Mouse (Mus musculus) stomach, embryonic 14.5 days (tissue): ENCODE results near the gene Pdlim5. TPM values are rescaled to one million over a fixed set of nuclear protein-coding genes. Genes with fewer than 3 reads are reported as not detected.
"Not testable (repeated sequence)": the region's sequence is repeated elsewhere in the genome, so short reads cannot be mapped to it uniquely, and the experiment has no call there.

ENCODE experiments used
- ATAC-seq: fragments of 200-750 bp; cut with Nextera tagmentation; 2 replicates; pipeline ENCODE4 v1.8.0; 2017; ENCODE audit warnings: low read depth, moderate TSS enrichment; ENCODE audit not compliant: insufficient number of reproducible peaks, insufficient read depth, low FRiP score
- H3K27ac ChIP-seq: fragments of 300-500 bp; sonication (generic); 2 replicates; pipeline ENCODE4 v1.5.1; 2014; ENCODE audit warnings: mild to moderate bottlenecking, low read length, moderate library complexity, mixed read lengths
- H3K27me3 ChIP-seq: fragments of 300-500 bp; sonication (generic); 2 replicates; pipeline ENCODE4 v1.6.1; 2014; ENCODE audit warnings: low read length, control low read depth, mixed read lengths; ENCODE audit not compliant: control insufficient read depth, insufficient read depth
- H3K36me3 ChIP-seq: fragments of 300-500 bp; sonication (generic); 2 replicates; pipeline ENCODE4 v1.6.1; 2014; ENCODE audit warnings: mild to moderate bottlenecking, control low read depth, low read length, moderate library complexity, mixed read lengths; ENCODE audit not compliant: control insufficient read depth, insufficient read depth
- H3K4me1 ChIP-seq: fragments of 300-500 bp; sonication (generic); 2 replicates; pipeline ENCODE4 v1.6.1; 2014; ENCODE audit warnings: low read length, control low read depth, mixed read lengths; ENCODE audit not compliant: control insufficient read depth, insufficient read depth
- H3K4me2 ChIP-seq: fragments of 300-500 bp; sonication (generic); replicated peaks from 2 replicates; pipeline ENCODE4 v1.6.1; 2014; ENCODE audit warnings: low read depth, low read length, control low read depth
- H3K4me3 ChIP-seq: fragments of 300-500 bp; sonication (generic); 2 replicates; pipeline ENCODE4 v1.5.1; 2014; ENCODE audit warnings: low read depth, low read length, control low read depth
- H3K9ac ChIP-seq: fragments of 300-500 bp; sonication (generic); replicated peaks from 2 replicates; pipeline ENCODE4 v1.6.1; 2014; ENCODE audit warnings: low read depth, mild to moderate bottlenecking, control low read depth, low read length, moderate library complexity, mixed read lengths
- H3K9me3 ChIP-seq: fragments of 300-500 bp; sonication (generic); 2 replicates; pipeline ENCODE4 v1.6.1; 2016; ENCODE audit warnings: low read depth, low read length, control low read depth; ENCODE audit not compliant: control insufficient read depth
- WGBS: fragments of 180-500 bp; shearing (Covaris S2); extraction: QIAGEN DNeasy Blood & Tissue Kit; methylation state at CpG from one replicate; pipeline ENCODE4 v1.1.7; 2014; 5-methylcytosine and 5-hydroxymethylcytosine counted together
- polyA plus RNA-seq: library from polyadenylated mRNA; unstranded; fragments of >200 nt; fragmentation: Nextera tagmentation; extraction: Ambion mirVana; gene quantifications from 2 replicates; pipeline ENCODE4 v1.2.1, GENCODE M21; 2014

Pdlim5 gene
- polyA plus RNA-seq, 1 experiment from 2014 or later, result 51.1 TPM

DNA sequence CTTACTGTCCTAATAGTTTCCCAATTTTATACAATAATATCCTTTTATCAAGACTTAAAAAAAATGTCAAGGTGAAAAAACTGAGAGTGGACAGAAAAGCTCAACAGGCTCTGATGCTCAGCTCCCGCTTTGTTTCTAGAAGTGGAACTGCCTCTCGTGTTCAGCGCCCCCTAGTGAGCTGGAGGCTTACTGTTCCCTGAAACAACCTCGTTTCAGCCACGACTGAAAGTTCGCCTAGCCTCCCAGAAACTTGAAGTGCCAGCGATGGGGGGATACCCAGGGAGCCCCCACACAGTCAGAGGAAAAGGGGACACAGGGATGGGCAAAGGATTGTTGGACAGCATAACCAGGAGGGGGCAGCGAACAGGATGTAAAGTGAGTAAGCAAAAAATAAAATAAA is 199.4 kb downstream of the Pdlim5 start:
- ATAC-seq, result no peak
- Histone ChIP-seq H3K9ac (no peak overlapping the region), H3K36me3 (no peaks in the 10 kb centered on the region), H3K27ac (no peak overlapping the region), H3K9me3 (no peaks in the 10 kb centered on the region), H3K4me2 (no peak overlapping the region), H3K4me1 (no peaks in the 10 kb centered on the region), H3K27me3 (no peaks in the 10 kb centered on the region), H3K4me3 (no peak overlapping the region)
- WGBS, result 87% methylated on average over 8 of the region's 8 CpGs

- not testable (repeated sequence) for H3K27me3 ChIP-seq, H3K36me3 ChIP-seq, H3K4me3 ChIP-seq, H3K27ac ChIP-seq, H3K4me1 ChIP-seq, H3K9me3 ChIP-seq, H3K4me2 ChIP-seq, H3K9ac ChIP-seq, ATAC-seq
These were observed 203.9 kb downstream of the Pdlim5 start for GRCm38 (mm10) chr3:142191627-142192026.

Other genes starting within 250 kb of the Pdlim5 start
- 12.7 and 14.2 TPM in 2 replicates for gene Bmpr1b, start 226.3 kb downstream of the Pdlim5 start, polyA plus RNA-seq
- 0.07 TPM in 1 of 2 replicates, not detected in the other for gene Gbp5, start 98.3 kb upstream of the Pdlim5 start, polyA plus RNA-seq
- gene Gbp7, start 134.6 kb upstream of the Pdlim5 start, polyA plus RNA-seq, result 3.8 and 3.9 TPM in 2 replicates
- 1.2 and 1.7 TPM in 2 replicates for gene Gbp3, start 164.3 kb upstream of the Pdlim5 start, polyA plus RNA-seq
- gene Gbp2b, start 199.2 kb upstream of the Pdlim5 start, polyA plus RNA-seq, result not detected in 2 replicates
- 3.3 and 3.7 TPM in 2 replicates for gene Gbp2, start 224.9 kb upstream of the Pdlim5 start, polyA plus RNA-seq